Mouse (Mus musculus) cerebellum, adult 18-20 months (tissue): ENCODE results near the gene Malrd1.
"Not testable (repeated sequence)": the region's sequence is repeated elsewhere in the genome, so short reads cannot be mapped to it uniquely, and the experiment has no call there.

Experiments
- DNase-seq, 2 experiments: peaks; one replicate each; pipeline ENCODE4 v3.0.0; 2021

Gene Malrd1

DNA sequence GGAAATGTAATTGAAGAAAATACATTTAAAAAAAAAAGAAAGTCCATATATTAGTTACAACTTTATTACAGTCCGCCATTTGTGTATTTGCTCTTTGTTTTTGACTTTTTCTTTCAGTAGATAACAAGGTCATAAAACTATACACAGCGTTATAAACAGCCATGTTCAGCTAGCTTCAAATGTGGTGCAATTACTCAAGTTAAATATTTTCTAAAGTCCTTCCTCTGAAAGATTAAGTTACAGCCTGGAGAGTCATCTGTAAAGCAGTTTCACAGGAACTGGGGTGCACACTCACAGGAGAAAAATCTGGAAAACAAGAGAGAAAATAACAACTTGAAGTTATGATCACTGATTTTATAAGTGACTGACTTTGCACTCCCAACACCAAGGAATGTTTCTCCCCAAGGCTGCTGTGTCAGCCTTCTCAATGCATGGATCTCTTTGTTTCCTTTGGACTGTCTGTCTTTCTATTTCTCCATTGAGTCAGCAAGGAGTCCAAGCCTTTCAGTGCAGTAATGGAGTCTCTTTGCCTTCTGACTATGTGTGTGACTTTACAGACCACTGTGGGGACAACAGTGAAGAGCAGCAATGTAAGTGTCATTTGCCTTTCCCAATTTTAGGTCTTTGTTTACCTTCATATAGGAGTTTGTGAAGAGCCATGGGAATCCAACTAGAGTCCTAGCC, at the start of gene Malrd1:
Gene Malrd1 (plus strand): TSS at position 239 of the 684 bp plus-strand sequence.
- no peak for DNase-seq

DNA sequence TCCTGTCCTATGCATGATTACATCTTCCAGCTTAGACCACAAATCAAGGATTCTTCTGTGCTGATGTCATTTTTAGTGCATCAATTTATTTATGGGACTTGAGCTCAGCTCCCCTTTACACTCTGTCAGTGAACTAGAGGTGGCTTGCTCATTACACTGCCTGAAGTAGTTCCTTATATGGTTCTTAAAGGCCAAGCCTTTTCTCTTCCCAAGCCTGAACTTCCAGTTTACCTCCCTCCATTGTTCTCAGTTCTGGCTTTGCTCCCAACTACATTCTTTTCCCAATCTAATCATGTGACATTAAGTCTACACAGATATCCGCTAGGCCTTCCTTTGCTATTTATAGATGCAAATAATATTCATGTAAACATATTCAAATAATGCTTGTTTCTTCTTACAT, 12.4 kb downstream of the Malrd1 start:
- no peak for DNase-seq

DNA sequence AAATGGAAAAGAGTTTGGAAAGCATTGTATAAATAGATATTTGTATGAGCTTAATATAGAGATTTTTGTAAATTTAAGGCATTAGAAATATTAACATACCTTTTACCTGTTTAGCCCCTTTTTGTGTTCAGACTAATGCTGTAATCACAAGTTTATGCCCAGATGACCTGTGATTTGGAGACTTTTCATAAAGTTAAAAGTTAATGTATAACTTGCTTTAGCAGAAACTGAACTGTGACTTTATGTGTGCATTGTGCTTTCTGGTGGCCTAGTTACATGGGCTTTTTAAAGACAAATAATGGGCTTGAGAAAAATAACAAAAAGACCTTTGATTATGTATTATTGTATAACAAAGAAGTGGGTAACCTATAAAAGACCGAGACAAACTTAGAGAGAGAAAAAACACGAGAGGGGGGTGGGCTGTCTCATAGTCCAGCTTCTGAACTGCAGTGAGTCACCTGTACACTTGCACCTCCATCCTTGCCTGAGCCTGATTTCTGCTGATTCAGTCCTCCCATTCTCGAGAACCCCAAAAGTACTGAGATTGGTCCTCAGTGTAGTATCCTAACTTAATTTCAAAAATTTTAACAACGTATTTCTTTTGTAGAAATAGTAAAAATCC, 87.2 kb downstream of the Malrd1 start:
- no peak for DNase-seq

DNA sequence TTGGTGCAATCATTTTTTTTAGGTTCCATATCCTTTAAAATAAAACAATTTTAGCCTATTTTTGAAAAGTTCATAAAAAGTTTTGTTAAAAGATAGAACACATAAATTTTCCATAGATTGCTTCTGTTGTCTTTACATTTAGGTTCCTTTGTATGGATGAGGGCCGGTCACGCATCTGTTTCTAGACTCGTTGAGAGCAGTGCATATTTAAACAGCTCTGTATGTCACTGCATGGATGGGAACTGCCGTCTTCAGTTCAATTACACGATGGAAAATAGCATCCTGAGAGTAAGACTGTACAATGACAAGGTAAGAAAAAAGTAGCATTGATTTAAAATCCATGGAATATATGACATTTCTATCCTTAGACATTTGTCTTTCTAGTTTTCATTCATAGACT, 87.7 kb downstream of the Malrd1 start:
- no peak for DNase-seq

DNA sequence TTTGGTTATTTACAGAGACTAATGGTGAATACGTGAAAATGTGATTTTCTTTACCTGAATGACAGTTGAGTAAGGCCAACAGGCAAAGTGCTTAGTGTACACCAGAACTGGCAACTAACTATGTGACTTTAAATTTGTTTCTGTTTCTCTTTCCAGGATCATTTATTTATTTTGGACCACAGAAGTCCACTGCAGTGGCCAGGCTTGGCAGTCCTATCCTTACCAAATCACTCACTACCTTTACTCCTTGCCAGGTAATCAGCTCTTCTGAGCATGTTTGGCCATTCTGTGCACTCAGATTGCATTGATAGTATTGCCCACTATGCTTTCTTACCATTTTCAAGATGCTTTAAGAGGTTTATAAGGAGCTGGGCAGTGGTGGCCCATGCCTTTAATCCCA, 109.5 kb downstream of the Malrd1 start:
- DNase-seq = no peak

DNA sequence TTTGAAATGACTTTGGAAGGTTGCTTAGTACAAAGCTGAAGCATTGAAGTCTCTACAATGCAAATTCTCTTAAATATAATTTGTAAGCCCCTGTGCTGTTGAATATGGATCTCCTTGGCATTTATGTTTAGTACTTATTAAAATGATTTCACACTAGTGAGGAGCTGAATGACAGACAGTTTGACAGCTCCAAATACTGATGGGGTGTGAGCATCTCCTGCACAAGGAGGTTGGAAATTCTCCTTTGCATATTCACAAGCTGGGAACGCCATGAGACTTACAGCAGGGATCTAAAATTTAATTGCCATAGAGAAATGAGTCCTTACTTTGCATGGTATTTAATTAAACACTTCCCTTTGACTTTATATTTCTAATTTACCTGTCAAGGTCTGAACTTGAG, 117.6 kb downstream of the Malrd1 start:
- no peak for DNase-seq

DNA sequence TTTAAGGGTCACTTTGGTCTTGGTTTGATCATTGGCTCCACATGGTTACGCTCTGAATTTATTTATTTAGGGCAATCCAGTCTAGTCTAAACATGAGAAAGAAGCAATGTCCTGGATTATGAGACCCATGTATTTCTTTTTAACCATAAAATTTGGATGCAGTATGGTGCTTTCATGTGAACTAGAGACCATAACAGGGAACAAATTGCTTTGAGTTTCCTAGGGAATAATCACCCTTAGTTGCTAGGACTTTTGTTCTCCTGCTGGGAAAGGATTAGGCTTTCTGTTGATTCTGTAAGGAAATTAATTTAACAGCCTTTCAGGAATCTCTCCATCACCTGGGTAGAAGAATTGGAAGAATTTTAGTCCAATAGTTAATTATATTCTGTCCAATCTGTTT, 130.1 kb downstream of the Malrd1 start:
- DNase-seq = no peak

DNA sequence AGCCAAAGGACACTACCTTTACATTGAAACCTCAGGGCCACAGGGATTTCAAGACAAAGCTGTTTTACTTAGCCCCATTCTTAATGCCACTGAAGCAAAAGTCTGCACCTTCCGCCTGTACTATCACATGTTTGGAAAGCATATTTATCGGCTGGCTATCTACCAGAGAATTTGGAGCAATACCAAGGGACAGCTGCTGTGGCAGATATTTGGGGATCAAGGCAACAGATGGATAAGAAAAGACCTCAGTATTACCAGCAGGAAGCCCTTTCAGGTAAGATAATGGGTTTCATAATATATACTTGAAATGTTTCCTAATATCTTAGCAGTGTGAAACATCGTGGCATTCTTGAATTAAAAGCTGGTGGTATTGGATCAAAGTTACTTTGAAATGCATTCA, 176.7 kb downstream of the Malrd1 start:
- no peak for DNase-seq

DNA sequence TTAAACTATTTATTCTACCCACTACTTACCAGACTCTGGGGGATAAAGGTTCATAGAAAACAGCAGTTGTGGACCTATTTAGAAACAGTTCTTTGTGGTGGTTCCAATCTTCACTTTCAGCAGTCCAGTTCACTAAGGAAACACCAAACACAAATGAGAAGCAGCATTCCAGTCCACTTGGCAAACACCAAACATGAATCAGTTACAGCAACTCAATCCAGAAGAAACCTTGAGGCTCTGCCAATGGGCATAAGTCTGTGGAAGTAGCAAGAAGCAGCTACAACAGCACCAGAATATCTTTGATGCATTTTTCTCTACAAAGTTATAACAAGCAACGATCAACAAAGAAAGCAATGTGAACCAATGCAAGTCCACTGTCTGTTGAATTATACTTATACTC, 214.7 kb downstream of the Malrd1 start:
- no peak for DNase-seq

DNA sequence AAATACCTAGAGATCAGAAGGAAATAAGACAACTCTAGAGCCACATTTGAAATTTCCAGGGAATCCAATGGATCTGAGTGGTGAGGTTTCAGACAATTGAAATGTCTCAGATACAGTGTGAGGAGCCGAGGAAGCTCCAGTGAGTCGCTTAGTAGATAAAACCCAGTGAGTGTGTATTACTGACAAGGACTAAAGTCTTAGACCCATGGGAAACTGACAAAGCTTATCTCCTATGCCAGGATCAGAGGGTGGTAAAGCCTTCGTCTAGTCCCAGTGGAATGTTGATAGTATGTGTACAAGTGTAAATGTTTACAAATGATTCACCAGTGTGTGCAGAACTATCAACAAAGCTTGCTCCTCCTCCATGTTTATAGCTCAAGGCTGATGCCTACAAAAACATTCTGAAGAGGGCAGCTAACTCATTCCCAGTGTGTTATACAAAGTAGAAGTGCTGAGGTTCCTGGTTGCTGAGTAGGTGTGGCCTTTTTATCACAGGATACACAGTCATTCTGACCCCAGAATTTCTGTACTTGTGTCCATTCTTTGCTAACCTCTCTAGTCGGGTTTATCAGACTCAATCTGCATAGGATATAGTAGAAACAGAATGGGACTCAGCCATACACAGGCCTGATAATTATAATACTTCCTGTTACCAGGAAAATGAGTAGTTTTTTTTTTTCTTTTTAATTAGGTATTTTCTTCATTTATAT, 218.9 kb downstream of the Malrd1 start:
- DNase-seq = no peak

DNA sequence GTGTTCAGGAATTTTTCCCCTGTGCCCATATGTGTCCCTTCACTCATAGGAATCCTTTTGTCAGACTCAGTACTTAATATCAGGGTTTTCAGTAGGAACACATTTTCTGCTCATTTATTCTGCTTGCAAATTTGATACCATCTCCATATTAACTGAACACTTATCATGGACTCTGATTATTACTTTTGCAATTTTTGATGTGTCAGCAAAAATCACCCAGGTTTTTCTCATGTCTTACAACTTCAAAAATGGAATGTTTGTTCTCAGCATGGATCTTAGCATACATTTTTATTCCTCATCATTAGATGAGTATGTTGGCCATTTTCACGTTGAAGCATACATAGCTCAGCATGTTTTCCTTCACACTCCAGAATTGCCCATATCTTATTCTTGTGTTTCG, 258.5 kb downstream of the Malrd1 start:
- DNase-seq = no peak

DNA sequence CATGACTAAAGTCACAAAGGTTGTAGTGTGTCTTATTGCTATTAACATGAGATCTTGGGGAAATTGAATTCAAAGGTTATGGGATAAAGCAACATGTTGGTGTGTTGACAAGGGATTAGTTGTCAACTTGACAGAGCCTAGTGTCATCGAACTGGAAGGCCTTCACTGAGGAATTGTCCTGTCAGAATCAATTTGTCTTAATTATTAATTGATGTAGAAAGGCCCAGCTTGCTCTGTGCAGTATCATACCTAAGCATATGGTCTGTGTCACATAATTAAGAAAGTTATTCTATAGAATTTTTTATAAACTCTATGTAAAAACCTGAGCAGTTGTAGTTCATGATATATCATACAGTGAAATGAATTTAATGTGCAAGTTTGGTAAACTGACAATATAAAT, 289.4 kb downstream of the Malrd1 start:
- DNase-seq = no peak

DNA sequence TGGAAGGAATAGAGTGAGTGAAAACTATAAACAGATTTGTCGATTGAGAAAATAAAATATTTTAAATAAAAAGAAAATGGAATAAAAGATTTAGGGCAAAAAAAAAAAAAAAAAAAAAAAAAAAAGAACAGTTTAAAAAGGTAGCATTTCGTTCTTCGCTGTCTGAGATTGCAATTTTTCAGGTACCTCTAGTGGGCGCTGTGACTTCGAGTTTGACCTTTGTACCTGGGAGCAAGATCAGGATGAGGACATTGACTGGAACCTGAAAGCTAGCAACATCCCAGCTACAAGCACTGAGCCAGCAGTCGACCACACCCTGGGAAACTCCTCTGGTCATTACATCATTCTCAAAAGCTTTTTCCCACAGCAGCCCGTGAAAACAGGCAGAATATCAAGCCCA, 343.1 kb downstream of the Malrd1 start:
- DNase-seq = no peak

DNA sequence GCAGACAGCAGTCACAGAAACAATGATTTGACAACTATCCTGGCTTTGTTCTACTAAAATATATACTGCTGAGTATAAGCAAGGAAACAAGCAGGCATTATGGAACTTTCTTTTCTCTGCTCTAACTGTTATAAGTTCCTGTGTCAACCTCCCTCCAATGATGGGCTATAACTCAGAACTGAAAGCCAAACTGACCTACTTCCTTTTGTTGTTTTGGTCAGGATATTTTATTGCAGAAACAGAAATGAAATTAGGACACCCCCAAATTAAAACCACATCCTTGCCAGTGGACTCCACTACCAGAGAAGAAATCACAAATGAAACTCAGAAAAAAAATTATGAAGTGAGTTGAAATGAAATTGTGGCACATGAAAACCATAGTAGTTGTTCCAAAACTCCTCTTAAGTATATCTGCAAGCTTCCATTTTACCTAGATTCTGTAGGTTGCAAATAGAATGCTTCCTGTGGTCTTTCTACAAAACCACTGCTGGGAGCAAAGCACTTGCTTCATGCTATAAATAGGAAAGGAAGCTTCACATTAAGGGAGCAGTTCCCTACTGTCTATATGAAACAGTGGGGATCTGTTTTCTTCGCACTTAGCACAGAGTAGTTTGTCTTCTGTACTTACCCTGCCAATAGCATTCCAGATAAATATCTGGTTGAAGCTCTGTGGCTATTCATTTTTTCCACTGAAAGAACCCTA, 367.3 kb downstream of the Malrd1 start:
- no peak for DNase-seq

DNA sequence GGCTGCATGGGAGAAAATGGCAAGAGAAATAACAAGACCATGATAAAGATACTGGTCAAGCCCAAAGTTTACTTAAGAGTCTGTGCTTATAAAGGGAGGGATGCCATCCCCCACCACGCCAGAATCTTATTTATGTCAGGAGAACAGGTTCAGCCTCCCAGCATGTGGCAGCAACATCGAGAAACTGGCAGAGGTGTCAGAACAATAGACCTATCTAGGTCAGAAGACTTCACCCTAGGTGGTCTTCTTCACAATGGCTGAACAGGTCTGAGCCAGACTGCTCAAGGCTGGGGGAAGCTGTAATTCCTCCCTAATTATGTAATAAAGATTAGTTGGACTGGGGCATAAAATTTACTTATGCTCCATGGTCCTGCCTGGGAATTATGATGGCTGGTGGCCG, 399.2 kb downstream of the Malrd1 start:
- DNase-seq = no peak

DNA sequence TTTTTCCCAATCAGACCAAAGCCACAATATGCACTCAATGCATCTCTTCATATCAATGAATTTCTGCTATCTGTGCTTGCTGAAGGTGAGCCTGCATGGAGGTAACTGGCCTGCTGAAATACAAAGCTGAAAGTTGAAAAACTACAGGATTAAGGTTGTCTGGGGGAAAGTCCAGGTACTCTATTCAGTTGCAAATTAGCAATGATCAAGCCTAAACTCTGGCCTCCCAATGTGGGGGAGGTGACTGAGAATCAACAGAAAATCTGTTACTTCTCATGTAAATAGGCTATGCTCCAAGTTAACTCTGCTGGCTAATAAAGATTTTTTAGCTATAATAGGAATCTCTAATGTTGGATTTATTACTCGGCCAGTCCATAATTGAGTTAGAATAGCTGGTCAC, 399.8 kb downstream of the Malrd1 start:
- no peak for DNase-seq

DNA sequence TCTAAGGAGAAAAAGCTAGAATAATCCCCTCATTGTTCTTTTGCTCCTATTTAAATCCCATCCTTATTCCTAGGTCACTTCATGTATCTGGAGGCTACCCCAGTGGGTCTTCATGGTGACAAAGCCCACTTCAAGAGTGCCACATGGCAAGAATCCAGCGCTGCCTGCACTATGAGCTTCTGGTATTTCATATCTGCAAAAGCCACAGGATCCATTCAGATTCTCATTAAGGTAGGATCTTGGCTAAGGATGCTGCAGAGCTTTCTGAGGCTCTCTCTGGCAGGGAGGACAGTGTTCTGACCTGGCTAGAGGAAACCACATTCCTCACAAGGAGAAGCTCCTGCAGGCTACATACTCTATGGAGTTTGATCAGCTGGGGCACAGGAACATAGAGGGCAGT, 405.2 kb downstream of the Malrd1 start:
- DNase-seq = no peak

DNA sequence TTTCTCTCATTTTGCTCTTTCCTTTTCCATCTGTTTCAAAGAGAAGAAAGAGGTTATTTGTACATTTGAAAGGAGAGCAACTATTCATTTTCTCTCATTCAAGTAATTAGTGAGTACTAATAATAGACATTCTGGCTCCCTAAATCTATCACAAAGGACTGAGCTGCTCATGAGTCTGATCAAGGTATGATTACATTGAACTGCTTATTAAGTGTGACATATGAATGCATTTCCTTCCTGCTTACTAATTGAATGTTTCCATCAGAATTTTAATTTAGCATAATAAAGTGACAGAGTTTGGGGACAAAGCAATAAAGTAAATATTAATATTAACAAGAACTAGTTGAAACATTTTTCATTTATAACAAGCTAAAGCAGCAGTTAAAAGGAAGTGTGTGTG, 405.6 kb downstream of the Malrd1 start:
- DNase-seq = no peak

DNA sequence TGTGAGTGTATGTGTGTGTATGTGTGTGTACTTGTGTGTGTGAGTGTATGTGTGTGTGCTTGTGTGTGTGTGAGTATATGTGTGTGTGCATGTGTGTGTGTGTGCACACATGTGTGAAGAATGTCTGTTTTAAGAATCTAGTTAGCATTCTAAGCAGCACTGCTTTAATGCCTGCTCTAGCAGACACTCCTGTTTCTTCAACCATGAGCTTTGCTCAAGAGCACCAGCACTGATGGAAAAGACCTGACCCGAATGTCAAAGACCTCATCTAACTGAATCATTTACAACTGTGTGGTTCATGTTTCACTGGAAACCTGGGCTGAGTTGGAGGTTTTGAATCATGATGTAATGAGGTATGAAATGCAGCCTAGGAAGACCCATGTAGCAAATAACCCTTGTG, 406.1 kb downstream of the Malrd1 start:
- no peak for DNase-seq

DNA sequence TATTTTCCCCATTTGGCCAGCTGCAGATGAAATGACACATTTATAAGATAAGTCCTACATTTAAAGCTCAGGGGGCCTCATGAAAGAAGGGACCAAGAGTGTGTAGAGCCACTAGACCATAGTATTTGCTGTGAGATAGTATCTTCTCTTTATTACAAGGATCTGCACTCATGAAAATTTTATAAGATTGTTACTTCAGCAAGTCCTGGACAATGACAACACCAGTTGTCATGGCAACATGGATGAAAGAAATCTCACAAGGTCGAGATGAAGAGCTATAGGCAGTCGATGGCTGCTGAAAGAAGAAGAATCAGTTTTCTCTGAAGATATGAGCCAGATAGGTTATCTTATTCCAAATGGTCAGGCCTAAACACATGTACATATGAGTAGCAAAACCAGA, 476.6 kb downstream of the Malrd1 start:
- DNase-seq = no peak

DNA sequence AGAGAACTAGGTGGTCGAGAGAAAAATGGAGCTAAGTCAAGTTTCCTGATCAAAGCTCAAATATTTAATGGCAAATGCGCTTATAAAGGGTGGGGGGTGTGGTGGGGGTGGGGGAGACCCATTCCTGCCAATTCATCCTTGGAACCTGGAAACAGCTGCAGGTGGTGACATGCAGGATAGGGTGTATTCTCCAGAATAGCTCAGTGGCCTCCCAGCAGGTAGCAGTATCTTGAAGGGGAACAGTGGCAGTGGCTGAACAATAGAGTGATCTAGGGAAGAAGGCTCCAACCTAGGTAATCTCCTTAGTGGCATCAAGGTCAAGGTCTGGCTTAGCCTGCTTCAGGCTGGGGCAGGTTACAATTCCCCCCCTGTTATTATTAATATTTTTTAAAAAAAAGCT, 490.8 kb downstream of the Malrd1 start:
- DNase-seq = not testable (repeated sequence)

DNA sequence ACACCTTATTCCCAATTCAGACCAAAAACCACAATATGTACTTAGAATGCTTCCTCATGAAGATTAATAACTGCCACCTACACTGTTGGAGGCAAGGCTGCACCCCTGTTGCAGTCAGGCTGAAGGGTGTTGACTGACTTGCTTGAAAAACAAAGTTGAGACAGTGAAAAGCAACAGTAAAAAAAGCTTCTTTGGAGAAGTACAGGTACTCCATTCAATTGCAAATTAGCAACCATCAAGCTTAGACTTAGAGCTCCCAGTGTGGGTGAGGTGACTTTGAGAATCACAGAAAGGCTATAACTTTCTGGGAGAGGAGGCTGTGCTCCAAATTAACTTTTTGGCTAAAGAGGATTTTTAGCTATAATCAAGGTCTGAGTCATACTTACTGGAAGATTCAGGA, 491.4 kb downstream of the Malrd1 start:
- not testable (repeated sequence) for DNase-seq

DNA sequence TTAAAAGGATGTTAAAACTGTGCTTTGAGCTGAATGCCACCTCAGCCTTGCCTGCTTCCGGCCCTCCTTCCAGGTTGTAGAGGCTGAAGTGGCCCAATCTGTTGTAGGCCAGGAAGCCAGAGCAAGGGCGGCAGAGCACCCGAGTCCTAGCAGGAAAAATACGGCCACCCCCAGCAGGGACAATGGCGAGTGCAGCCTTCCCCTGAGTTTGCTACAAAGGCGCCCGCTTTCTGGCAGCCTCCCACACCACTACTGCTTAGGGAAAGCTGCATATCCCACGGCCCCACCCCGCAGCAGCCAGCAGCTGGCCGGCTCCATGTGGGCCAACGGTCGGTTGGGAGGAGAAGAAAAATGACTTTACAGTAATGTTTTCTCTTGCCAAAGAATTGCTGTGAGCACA, 503.5 kb downstream of the Malrd1 start:
- no peak for DNase-seq

DNA sequence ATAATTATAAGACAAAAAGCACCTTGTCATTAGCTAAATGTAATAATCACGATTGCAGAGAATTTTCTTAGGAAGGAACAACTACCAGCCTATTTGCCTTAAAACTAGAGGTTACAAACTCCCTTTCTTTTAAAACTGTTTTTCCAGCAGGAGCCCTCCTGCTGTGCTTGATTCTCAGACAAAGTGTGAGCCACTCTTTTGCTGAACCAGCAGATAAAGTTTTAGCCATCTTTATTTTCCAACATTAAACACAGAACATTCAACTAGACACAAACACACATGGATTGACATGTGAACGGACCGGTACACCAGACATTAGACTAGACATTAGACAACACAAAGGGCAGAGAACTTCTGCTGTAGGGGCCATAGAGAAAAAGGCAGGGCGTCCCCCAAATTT, 505.3 kb downstream of the Malrd1 start:
- DNase-seq = no peak
